Mouse (Mus musculus): ENCODE data around the gene Mex3a.

Mex3a gene

DNA sequence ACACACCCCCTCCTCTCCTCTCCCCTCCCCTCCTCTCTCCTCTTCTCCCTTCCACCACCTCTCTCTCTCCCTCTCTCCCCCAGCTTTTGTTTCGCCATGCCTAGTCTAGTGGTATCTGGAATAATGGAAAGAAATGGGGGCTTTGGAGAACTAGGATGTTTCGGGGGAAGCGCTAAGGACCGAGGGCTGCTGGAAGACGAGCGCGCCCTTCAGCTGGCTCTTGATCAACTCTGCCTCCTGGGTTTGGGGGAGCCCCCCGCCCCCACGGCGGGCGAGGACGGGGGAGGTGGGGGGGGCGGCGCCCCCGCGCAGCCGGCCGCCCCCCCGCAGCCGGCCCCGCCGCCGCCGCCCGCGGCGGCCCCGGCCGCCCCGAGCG is at the start of gene Mex3a:
TSS of gene Mex3a (plus strand) at position 97 of the 376 bp plus-strand sequence.
- peak; percentile 58 to 61 for DNase-seq

DNA sequence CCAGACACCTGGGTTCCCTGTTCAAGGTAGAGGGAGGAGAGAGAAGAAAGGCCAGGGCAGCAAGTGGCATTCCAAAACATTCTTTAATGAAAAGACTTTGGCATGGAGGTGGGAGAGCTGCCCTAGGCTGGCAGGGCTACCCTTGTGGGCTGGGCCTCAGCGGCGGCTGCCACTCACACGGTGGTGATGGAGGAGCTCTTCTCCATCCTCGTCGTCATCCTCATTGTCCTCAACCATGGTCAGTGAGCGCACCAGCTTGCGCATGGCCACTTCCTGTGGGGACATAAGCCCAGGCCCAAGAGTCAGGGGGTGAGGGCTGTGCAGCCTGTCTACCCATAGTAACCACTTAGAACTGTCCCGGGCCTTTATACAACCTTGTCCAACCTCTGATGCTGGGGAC is 49.1 kb upstream of the Mex3a start:
- DNase-seq = no peak

DNA sequence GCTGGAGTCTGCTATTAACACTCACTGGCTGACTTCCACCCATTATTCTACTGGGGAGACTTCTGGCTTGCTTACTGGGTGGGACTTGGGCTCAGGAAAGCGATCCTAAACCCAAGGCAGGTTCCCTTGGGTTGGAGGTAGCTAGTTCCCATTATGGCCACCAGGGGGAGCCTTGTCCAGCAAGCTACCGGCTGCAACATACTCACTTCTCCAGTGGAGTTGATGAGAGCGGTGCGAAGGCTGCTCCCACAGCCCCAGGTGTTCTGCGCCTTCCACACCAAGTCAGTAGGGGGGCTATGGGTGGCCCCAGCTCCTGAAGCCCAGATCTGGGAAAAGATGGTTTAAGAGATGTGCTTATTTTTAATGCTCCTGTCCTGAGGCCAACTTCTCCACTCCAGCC is 48.6 kb upstream of the Mex3a start:
- peak; percentile 91 to 96 for DNase-seq

DNA sequence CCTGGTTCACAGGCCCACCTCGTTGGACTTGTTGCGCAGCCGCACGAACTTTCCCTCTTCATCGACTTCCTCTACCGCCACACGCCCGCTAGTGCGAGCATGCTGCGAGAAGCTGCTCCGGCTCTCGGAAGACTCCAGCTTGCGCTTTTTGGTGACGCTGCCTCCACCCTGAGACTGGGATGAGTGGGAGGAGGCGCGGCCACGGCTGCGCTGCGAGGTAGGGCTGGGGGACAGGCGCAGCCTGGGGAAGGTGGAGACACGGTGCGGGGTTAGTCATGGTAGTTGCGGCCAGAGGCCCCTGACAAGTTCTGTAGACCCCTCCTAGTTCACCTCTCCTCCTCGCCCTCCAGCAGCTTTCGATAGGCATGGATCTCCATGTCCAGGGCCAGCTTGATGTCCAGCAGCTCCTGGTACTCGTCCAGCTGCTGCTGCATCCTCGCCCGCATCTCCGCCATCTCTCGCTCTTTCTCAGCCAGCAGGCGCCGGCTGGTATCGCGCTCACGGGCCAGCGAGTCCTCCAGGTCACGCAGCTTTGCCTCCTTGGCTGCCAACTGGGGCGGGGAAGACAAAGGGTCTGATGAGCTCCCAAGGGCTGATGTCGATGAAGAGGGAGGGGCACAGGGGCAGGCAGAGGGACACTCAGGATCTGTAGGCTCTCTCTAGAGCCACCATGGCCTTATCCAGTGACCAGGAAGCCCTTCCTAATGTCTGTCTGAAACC is 47.4 kb upstream of the Mex3a start:
- DNase-seq = peak; percentile 82 to 85

DNA sequence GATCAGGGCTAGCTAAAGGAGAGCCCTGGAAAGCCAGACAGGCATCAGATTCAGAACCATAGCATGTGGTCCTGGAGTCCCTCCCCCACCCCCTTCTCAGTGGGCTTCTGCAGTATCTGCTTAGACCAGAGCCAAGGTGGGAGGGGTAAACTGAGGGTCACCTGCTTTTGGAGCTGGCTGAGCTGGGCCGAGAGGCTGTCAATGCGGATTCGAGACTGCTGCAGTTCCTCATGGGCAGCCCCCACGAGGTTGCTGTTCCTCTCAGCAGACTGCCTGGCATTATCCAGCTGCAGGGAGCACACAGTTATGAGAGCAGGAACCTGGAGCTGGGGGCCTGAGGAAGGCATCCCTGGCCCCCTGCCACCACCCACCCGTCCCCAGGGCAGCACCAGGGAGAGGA is 46.2 kb upstream of the Mex3a start:
- no peak for DNase-seq

DNA sequence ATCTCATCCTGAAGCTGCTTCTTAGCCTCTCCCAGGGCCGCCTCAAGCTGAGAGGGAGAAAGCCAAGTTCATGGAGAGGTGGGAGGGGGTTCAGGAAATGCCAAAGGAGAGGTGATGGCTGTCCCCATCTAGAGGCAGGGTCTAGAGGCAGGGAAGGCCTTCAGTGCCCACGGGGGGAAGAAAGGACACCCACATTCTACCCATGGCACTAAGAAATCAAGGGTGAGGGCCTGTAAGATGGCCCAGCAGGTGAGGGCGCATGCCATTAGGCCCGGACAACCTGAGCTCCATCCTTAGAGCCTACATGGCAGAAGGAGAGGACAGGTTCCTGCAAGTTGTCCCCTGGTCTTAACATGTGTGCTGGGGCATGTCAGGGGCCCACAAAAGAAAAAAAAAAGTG is 45.3 kb upstream of the Mex3a start:
- no peak for DNase-seq

DNA sequence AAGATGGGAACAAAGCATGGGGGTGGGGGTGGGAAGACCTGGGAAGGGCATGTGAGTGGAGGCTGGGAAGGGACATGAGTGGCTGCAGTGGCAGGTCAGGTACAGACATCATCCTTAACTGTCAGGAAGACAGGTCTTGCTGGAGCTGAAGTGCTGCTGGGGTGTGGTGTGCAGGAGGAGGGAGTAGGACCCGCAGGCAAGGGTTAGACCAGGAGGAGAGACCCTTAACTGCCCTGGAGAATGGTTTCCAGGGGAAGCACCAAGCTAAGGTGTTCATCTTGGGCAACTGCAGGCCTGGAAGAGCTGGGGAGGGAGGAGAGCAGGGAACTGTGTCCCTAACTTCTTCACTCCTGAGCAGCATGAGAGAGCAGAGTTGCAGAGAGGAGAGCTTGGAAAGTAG is 44.8 kb upstream of the Mex3a start:
- no peak for DNase-seq

DNA sequence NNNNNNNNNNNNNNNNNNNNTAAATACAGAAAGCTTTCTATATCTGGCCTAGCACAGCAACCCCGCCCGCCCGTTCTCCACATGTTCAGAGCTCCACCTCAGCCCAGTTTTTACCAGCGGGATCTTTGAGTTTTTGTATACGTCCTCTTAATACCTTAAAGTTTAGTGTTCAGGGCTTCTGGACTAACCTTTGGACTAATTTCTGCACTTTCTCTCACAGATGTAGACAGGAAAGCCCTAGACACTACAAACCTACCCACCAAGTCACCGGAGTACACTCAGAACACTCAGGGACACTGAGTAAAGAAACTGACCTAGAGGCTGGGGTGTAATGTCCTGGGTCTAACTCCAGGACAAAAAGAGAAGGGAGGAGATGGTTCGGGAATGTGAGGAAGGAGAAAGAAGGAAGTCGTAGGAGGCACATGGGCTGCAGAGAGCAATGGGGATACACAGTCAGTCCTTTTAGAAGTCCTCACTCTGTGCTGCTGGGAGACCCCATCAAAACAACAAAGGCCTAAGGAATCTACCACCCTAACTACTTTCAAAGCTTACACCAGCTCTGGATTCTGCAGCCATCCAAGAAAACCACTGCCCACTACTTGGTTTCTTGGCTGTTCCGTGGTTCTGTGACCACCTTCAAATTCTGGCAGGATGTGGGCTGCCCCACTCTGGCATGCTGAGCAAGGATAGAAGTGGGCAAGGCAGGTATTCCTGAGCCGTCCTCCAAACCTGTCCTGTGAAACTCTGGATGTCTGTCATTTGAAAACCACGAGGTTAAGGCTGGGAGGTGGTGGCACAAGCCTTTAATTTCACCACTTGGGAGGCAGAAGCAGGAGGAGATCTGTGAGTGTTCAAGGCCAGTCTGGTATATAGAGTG is 38.3 kb upstream of the Mex3a start:
- no peak for DNase-seq

DNA sequence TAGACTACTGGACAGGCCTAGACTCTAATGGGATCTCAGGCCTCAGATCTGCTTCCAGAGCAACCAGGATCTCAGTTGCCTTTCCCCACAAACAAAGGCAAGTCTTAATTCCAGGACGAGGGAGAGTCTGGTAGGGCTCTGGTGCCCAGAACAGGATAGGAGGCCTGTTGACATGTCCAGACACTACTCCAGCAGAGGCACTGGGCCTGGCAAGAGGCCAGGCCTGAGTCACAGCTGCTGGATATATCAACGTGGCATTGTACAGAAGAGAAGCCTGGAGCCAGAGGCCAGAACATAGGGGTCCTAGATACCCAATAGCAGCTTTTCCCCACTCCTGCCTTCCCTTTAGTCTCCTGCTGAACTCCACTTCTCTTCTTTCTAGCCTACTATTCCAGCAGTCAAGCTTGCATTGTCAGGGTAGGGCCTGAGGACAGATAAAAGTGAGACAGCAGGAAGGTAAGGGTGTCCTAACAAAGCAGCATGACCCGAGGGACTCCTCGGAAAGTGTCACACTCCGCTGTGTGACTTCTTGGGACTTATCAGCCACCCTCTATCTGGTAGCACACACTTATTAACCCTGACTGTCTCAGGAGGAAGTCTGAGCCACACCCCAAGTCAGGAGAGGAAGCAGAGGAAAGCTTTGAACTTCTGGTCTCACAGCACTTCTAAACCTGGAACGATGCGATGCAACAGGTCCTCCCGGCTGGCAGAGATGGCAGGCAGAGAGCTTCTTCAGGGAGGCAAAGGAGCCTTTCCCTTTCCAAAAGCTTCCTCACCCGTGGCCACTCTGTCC is 37.2 kb upstream of the Mex3a start:
- DNase-seq = peak in 1 of 2 experiments; percentile 51

DNA sequence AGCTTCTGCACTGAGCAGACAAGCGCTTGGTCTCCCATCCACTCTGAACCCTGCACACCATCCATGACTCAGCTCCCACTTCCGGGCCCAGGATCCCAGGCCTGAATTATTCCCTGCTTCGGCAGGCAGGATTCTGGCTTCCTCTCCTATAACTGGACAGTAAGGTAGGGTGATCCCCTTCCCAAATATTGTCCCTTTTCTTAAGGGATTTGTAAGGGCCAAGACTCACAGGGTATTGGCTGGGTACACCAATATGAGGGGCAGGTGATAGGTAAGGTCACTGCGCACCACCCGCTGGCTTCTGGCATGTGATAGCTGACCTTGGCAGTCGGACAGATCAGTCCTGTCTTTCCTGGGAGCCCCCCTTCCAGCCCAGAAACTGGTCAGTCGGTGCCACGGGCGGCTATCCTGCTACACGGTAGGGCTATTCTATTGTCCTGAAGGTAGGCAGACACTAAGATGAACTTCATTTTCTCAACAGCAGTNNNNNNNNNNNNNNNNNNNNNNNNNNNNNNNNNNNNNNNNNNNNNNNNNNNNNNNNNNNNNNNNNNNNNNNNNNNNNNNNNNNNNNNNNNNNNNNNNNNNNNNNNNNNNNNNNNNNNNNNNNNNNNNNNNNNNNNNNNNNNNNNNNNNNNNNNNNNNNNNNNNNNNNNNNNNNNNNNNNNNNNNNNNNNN is 36.3 kb upstream of the Mex3a start:
- DNase-seq = peak in 1 of 2 experiments; percentile 48

DNA sequence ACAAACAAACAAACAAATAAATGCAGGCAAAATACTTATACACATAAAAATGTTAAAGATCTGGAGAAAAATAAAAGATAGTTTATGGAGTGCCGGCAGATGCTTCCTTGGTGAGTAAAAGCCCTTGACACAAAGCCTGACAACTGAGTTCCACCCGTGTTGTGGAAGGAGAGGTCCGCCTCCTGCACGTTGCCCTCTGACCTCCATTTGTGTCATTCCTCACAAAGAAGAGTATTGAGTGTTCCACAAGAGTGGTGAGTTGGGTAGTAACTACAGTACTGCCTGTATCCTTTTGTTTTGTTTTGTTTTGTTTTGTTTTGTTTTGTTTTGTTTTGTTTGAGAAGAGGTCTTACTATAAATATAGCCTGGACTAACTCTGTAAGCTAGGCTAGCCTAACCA is 32.6 kb upstream of the Mex3a start:
- DNase-seq = no peak

DNA sequence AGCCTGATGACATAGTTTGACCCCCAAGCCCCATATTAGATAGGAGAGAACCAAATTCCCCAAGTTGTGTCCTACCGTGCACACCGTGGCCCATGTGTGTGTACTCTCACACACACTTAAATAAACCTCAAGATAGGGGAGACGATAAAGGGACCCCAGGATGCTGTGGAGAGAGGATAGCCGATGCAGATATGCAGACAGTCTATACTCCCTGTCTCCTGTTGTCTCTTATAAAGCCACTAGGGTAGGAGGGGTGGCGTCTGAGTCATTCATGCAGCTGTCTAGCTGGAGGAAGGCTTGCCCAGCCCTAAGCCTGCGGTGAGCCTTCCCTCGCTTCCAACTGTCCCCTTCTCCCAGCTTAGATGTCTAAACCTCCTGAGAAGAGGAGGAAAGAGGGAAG is 32.1 kb upstream of the Mex3a start:
- no peak for DNase-seq

DNA sequence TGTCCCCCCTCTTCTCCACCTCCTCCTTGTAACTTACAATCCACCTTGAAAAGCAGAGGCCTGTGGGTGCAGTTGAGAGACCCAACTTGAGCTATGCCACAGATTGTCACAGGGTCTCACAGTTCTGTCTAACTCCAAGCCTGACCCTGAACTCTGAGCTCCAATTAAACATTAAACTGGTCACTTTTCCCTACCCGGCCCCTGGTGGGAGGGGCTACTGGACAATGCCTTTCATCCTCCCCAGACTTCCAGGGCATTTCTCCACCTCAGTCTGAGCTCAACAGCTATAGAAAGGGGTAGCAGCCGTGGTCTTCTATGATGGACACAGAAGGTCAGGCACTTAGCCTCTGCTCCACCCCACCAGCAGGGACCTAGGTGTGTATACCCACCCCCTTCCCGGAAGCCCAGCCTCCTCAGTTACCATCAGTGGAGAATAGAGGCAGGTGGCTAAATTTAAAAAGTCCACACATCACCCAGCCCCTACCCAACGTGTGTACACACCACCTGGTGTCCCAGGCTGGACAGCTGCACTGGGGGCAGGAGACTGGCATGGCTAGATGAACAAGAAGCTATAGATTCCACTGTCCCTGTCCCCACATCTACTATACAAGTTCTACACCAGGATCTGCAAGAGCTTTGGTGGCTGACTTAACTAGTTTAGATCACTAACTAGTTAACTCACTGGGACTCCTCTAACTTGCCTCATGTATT is 31.4 kb upstream of the Mex3a start:
- DNase-seq = no peak

DNA sequence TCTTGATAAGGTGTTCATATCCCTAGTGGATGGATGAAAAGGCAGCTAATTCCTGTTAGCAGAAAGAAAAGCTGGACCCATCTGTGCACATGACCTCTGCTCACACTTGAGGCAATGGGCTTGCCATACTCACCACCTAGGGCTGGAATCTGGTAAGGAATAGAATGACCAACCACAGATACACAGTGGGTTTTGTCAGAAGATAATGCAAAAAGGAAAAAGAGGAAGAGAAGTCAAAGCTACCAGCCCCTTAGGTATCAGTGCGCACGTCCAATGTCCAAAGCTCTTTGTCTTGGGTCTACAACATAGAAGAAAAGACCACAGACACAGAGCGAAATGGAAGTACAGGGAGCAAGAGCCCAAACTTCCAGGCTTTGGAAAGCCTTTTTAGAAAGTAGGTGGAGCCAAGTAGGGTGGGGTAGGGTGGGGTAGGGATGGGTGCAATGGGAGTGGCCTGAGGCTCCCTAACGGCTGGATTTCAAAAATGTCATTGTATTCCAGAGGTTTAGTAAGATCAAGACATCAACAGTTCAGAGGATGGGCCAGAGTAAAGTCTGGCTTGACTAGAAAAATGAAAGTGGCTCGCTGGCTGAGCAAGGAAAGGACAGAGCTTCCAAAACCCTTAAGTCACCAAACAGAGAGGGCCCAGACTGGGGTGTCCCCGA is 30.7 kb upstream of the Mex3a start:
- DNase-seq = no peak

DNA sequence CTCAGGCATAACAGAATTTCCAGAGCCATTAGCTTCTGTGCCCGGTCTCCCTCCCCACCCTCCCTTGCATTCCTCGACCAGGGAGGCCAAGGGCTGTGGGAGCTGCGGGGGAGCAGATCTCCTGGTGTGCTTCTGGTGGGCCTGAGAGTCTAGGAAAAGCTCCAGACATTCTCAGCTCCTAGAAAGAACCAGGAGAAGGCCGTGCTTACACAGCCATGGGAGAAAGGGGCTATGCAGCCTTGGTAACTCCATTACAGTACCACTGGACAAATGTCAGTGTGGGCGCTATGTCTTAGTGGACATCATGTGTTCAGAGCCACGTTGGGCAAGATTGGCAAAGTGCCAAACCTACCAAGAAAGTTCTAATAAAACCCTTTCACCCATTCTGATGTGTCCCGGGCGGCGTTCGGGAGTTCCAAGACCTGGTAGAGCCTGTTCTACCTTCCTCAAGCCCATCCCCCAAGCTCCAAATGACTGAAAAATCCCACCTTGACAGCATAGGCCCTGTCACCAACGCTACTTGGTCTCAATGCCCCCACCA is 30.1 kb upstream of the Mex3a start:
- peak; percentile 39 to 61 for DNase-seq

DNA sequence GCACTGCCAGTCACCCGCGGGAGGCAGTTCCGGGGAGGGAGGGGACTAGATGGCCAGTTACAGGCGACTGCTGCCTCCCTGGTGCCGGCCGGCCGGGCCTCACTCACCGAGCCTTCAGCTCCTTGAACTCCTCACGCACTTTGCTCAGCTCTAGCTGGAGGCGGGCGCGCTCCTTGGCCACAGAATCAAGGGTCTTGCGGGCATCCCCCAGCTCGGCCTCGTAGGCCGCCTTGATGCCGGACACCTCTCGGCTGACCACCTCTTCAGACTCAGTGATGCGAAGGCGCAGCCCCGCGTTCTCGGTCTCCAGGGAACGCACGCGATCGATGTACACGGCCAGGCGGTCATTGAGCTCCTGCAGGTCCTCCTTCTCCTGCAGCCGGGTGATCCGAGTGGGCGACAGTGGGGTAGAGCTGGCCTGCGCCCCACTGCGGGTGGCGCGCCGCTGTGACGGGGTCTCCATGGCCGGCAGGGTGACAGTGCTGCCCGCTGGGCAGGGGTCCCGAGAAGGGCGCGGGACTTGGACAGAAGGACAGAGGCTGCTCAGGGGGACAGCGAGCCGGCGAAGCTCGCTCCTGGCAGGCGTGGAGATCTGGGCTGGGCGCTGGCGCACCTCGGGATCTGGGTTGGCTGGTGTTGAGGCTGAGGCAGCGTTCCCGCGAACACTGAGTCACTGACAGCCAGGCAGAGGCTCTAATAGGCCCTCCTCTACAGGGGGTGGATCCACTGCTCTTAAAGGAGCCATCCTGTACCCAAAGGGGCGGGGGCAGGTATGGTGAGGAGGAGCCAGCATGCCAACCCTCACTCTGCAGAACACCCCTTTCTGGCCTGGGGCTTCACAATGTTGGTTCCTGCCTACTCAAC is 29.3 kb upstream of the Mex3a start:
- DNase-seq = peak; percentile 93

DNA sequence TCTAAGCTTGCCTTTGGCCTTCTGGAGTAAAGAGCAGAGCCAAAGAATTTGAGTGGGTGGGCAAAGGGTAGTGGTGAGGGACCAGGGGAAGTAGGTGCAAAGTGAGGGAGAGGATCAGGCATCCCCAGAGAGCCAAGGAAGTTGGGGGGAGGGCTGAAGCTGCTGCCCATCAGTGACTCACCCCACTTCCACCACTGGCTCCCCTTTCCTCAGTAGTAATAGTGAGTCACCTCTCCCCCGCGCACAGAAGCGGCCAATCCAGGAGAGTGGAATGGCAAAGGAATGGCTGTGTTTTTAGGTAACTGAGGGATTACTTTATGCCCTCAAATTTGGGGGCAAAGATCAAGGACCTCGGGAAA is 28.7 kb upstream of the Mex3a start:
- DNase-seq = no peak

DNA sequence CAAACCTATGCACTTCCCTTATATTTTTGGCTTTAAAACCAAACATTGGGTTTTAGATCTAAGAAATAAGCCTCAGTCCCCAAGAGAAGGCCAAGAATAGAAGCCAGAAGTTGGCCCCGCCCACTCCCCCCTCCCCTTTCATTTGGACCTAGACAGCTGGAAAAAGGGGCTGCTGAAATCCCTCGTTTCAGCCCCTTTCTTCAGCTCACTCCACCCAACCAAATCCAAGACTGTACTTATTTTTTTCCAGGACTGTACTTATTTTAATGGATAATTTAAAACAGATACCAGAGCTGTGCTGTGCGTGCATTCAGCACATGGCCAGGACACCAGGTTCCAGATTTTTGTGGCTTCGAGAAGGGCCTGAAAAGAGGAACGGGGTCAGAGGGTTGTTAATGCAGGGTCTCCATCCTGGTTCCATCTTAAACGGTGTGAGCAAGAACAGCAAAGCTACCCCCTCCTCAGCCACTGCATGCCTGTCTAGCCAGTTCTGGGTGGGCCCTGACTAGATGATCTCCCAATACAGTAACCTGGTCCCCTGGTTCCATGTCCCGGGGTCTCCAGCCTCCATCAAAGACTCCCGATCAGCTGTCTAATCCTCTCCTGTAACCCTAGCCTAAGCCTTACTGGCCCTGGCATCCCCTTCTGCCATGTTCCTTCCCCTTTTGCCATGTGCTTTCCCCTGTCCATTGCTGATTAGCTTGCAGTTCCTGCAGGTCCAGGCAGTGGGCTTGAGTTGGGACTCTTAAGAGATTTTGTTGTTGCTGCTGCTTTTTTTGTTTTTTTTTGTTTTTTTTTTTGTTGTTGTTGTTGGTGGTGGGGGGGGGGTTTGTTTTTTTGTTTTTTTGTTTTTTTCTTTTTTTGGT is 28.1 kb upstream of the Mex3a start:
- DNase-seq = no peak

DNA sequence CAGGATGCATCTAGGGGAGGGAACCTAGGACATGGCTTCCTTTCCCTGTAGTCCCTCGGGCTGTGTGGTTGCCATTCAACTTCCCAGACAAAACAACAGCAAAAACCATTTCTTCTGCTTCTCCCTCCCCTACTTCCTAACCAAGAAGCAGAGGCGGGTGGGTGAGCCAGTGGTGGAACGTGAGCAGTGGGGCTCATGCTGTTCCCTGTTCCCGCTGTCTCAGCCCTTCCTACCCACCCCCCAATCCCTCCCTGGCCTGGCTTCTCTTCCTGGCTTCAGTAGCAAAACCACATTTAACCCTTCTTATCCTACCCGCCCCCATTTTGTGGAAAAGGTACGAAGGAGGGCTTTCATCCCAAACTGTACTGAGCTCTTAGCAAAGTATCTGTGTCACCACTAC is 27.1 kb upstream of the Mex3a start:
- DNase-seq = no peak

All from cerebellum, postnatal 10 days (tissue).